Mouse (Mus musculus): ENCODE data around the gene Klhl26. TPM values are rescaled to one million over a fixed set of nuclear protein-coding genes. Genes with fewer than 3 reads are reported as not detected.

Klhl26 gene
- polyA plus RNA-seq, 1 experiment from 2014 or later = 35.0 TPM

Other genes with a start within 250 kb of the Klhl26 start
- 77.3 and 80.5 TPM in 2 replicates for gene Sugp2, start 242.7 kb downstream of the Klhl26 start, polyA plus RNA-seq (2015; fragmentation: Nextera tagmentation; extraction: Ambion mirVana)
- 106 and 112 TPM in 2 replicates for gene Armc6, start 242.5 kb downstream of the Klhl26 start, polyA plus RNA-seq (2015; fragmentation: Nextera tagmentation; extraction: Ambion mirVana)
- 22.7 and 30.1 TPM in 2 replicates for gene Homer3, start 194.1 kb downstream of the Klhl26 start, polyA plus RNA-seq (2015; fragmentation: Nextera tagmentation; extraction: Ambion mirVana)
- gene Ddx49, start 174.5 kb downstream of the Klhl26 start, polyA plus RNA-seq (2015; fragmentation: Nextera tagmentation; extraction: Ambion mirVana) = 42.2 and 46.7 TPM in 2 replicates
- gene Cope, start 174.4 kb downstream of the Klhl26 start, polyA plus RNA-seq (2015; fragmentation: Nextera tagmentation; extraction: Ambion mirVana) = 299 and 314 TPM in 2 replicates
- gene Cers1, start 161.2 kb downstream of the Klhl26 start, polyA plus RNA-seq (2015; fragmentation: Nextera tagmentation; extraction: Ambion mirVana) = 35.5 and 42.4 TPM in 2 replicates
- 7.9 and 9.8 TPM in 2 replicates for gene Gdf1, start 147.2 kb downstream of the Klhl26 start, polyA plus RNA-seq (2015; fragmentation: Nextera tagmentation; extraction: Ambion mirVana)
- 11.8 and 12.6 TPM in 2 replicates for gene Upf1, start 123.7 kb downstream of the Klhl26 start, polyA plus RNA-seq (2015; fragmentation: Nextera tagmentation; extraction: Ambion mirVana)
- 3.1 and 6.4 TPM in 2 replicates for gene Comp, start 103.4 kb downstream of the Klhl26 start, polyA plus RNA-seq (2015; fragmentation: Nextera tagmentation; extraction: Ambion mirVana)
- gene Crtc1, start 37.4 kb downstream of the Klhl26 start, polyA plus RNA-seq (2015; fragmentation: Nextera tagmentation; extraction: Ambion mirVana) = 44.9 and 45.6 TPM in 2 replicates
- 153 and 188 TPM in 2 replicates for gene Tmem59l, start 10.4 kb upstream of the Klhl26 start, polyA plus RNA-seq (2015; fragmentation: Nextera tagmentation; extraction: Ambion mirVana)
- 7.9 and 8.7 TPM in 2 replicates for gene Crlf1, start 16.2 kb upstream of the Klhl26 start, polyA plus RNA-seq (2015; fragmentation: Nextera tagmentation; extraction: Ambion mirVana)
- 165 and 181 TPM in 2 replicates for gene Rex1bd, start 29.8 kb upstream of the Klhl26 start, polyA plus RNA-seq (2015; fragmentation: Nextera tagmentation; extraction: Ambion mirVana)
- gene Uba52, start 33.8 kb upstream of the Klhl26 start, polyA plus RNA-seq (2015; fragmentation: Nextera tagmentation; extraction: Ambion mirVana) = 653 and 714 TPM in 2 replicates
- 381 and 389 TPM in 2 replicates for gene Fkbp8, start 50.8 kb upstream of the Klhl26 start, polyA plus RNA-seq (2015; fragmentation: Nextera tagmentation; extraction: Ambion mirVana)
- 44.4 and 51.1 TPM in 2 replicates for gene Kxd1, start 51.0 kb upstream of the Klhl26 start, polyA plus RNA-seq (2015; fragmentation: Nextera tagmentation; extraction: Ambion mirVana)
- gene Ell, start 62.5 kb upstream of the Klhl26 start, polyA plus RNA-seq (2015; fragmentation: Nextera tagmentation; extraction: Ambion mirVana) = 14.7 and 19.2 TPM in 2 replicates
- gene Isyna1, start 117.4 kb upstream of the Klhl26 start, polyA plus RNA-seq (2015; fragmentation: Nextera tagmentation; extraction: Ambion mirVana) = 137 and 142 TPM in 2 replicates
- gene Ssbp4, start 131.9 kb upstream of the Klhl26 start, polyA plus RNA-seq (2015; fragmentation: Nextera tagmentation; extraction: Ambion mirVana) = 170 and 175 TPM in 2 replicates
- 1.5 and 2.6 TPM in 2 replicates for gene Lrrc25, start 139.2 kb upstream of the Klhl26 start, polyA plus RNA-seq (2015; fragmentation: Nextera tagmentation; extraction: Ambion mirVana)
- 0.22 TPM in 2 replicates for gene Gdf15, start 155.5 kb upstream of the Klhl26 start, polyA plus RNA-seq (2015; fragmentation: Nextera tagmentation; extraction: Ambion mirVana)
- 78.6 TPM in 2 replicates for gene Pgpep1, start 183.4 kb upstream of the Klhl26 start, polyA plus RNA-seq (2015; fragmentation: Nextera tagmentation; extraction: Ambion mirVana)
- 191 and 206 TPM in 2 replicates for gene Lsm4, start 196.3 kb upstream of the Klhl26 start, polyA plus RNA-seq (2015; fragmentation: Nextera tagmentation; extraction: Ambion mirVana)
- gene Jund, start 222.0 kb upstream of the Klhl26 start, polyA plus RNA-seq (2015; fragmentation: Nextera tagmentation; extraction: Ambion mirVana) = 73.7 and 82.7 TPM in 2 replicates
- gene Iqcn, start 226.5 kb upstream of the Klhl26 start, polyA plus RNA-seq (2015; fragmentation: Nextera tagmentation; extraction: Ambion mirVana) = 0.04 and 0.09 TPM in 2 replicates
- gene Gm3336, start 241.6 kb upstream of the Klhl26 start, polyA plus RNA-seq (2015; fragmentation: Nextera tagmentation; extraction: Ambion mirVana) = not detected in 2 replicates
- gene Pde4c, start 246.8 kb upstream of the Klhl26 start, polyA plus RNA-seq (2015; fragmentation: Nextera tagmentation; extraction: Ambion mirVana) = 0.17 and 0.40 TPM in 2 replicates

Measured in neural tube, embryonic 15.5 days (tissue).